Mouse (Mus musculus): ENCODE results near the gene Srrt. TPM values are rescaled to one million over a fixed set of nuclear protein-coding genes. Genes with fewer than 3 reads are reported as not detected.
A peak's percentile ranks its signal among the peaks of the same experiment; 100 is the strongest.

The Srrt gene
- polyA plus RNA-seq, 2 experiments: 50.2 to 93.4 TPM

DNA sequence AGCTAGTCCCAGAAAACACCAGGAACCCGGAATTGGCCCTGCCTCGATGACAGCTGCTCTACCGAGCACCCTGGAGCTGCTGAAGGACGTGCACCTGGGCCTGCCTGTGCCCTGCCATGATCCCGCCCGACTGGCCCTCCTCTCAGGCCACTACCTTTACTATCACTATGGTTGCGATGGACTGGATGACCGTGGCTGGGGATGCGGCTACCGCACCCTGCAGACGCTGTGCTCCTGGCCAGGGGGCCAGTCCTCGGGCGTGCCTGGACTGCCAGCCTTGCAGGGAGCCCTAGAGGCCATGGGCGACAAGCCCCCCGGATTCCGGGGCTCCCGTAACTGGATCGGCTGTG lies 12.8 kb downstream of the Srrt start:
- peak; percentile 14 for ATAC-seq (ENCODE audit: insufficient read depth)
- 10% methylated on average over 18 of the region's 18 CpGs for WGBS (ENCODE audit: insufficient replicate concordance)
- no peaks in the 10 kb centered on the region for H3K27me3 ChIP-seq (ENCODE audit: control insufficient read depth, insufficient read depth, low read length)
- H3K4me2 ChIP-seq (ENCODE audit: low read depth): peak overlapping the region; percentile 100
- TF ChIP-seq CTCF (IDR thresholded peaks at IDR 0.05; ENCODE audit: low read depth) (no peak), EP300 (IDR thresholded peaks at IDR 0.05; ENCODE audit: low read depth) (no peak)
- peaks cover 21 to 34% of the 10 kb centered on the region in 2 experiments for H3K4me1 ChIP-seq (replicated peaks; ENCODE audit: control insufficient read depth in 2 of 2, insufficient read depth in 2 of 2, low read length in 1 of 2)
- no peak for DNase-seq (ENCODE audit: low read depth in 3 of 3, low spot score in 3 of 3)
- peaks cover 46% of the 10 kb centered on the region for H3K36me3 ChIP-seq (replicated peaks; ENCODE audit: control insufficient read depth, insufficient read depth, low read depth)
- H3K27ac ChIP-seq: peak overlapping the region; percentile 99
- H3K4me3 ChIP-seq (ENCODE audit: insufficient read depth in 1 of 2, low read depth in 2 of 2, low read length in 2 of 2): peak overlapping the region; percentile 54 to 82
- H3K9me3 ChIP-seq (ENCODE audit: control insufficient read depth, low read length): no peaks in the 10 kb centered on the region
- H3K9ac ChIP-seq (replicated peaks): peak overlapping the region; percentile 73

DNA sequence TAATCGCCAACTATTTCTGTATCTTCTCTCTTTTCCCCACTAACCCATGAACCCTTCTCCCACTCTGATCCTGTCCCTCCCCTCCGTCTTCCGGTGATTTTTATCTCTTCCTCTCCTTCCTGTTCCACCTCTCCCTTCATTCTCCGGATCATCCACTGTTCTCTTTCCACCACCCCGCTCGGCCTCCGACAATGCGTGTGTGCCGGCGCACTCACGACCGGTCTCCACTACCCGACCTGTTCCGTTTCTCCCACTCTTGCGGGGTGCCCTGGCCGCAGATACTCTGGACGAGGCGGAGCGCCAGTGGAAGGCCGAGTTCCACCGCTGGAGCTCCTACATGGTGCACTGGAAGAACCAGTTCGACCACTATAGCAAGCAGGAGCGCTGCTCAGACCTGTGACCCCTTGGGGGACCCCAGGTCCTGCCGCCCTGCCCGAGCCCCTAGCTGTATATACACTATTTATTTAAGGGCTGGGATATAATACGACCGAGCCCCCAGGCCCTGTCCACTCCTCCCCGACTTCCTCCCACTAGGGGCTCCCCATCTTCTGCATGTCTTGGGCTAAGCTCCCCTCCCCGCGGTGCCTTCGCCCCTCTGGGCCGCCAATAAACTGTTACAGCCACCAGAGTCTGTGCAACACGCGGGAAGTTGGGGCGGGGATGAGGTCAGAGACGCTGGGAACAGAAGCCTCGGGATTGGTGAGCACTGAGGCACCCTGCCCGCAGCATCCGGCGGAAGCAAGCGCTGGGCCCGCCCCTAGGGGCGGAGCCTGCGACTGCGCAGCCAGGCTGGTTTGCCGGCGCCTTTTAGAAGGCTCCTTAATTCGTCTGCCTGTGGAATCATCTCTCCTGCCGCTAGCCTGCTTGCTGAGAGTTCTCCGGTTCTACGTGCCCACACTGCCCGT lies 13.4 kb downstream of the Srrt start, which contains the start of gene Ufsp1:
Ufsp1 (plus strand) TSS at position 791 of the 905 bp plus-strand sequence.
- Histone ChIP-seq H3K36me3 (replicated peaks; ENCODE audit: control insufficient read depth, insufficient read depth, low read depth) (peaks cover 40% of the 10 kb centered on the region), H3K4me1 (replicated peaks; ENCODE audit: control insufficient read depth in 2 of 2, insufficient read depth in 2 of 2, low read length in 1 of 2) (peaks cover 21 to 34% of the 10 kb centered on the region in 2 experiments)

DNA sequence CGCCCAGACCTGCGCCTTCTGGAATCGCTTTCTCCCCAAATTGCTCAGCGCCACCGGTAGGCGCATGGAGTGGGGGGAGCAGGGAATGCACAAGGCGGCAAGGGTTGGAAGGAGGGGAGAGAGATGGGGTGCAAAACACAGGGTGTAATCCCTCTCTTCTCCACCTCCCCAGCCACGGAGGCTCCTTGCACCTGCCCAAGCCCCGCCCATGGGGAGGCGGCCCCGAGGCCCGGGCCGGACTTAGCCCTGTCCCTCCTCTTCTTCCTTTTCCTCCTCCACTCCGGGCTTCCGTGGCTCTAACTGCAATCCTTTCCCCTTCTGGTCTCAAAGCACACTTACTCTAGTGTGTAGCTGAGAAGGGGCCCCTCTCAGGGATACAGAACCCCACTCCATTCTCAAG lies 14.2 kb downstream of the Srrt start:
- Histone ChIP-seq H3K27me3 (ENCODE audit: control insufficient read depth, insufficient read depth, low read length) (no peaks in the 10 kb centered on the region), H3K4me2 (ENCODE audit: low read depth) (peak overlapping the region; percentile 100), H3K27ac (peak overlapping the region; percentile 99), H3K9me3 (ENCODE audit: control insufficient read depth, low read length) (no peaks in the 10 kb centered on the region), H3K9ac (replicated peaks) (peak overlapping the region; percentile 89), H3K4me1 (replicated peaks; ENCODE audit: control insufficient read depth in 2 of 2, insufficient read depth in 2 of 2, low read length in 1 of 2) (peaks cover 21 to 34% of the 10 kb centered on the region in 2 experiments), H3K36me3 (replicated peaks; ENCODE audit: control insufficient read depth, insufficient read depth, low read depth) (peaks cover 32% of the 10 kb centered on the region), H3K4me3 (ENCODE audit: insufficient read depth in 1 of 2, low read depth in 2 of 2, low read length in 2 of 2) (peak overlapping the region; percentile 63 to 82)
- peak; percentile 24 for ATAC-seq (ENCODE audit: insufficient read depth)
- WGBS (ENCODE audit: insufficient replicate concordance): under 1% methylated on average over 15 of the region's 15 CpGs
- DNase-seq (ENCODE audit: low read depth in 3 of 3, low spot score in 3 of 3): peak; percentile 68 to 74 (median 70)
- TF ChIP-seq CTCF (IDR thresholded peaks at IDR 0.05; ENCODE audit: low read depth) (peak; percentile 39), EP300 (IDR thresholded peaks at IDR 0.05; ENCODE audit: low read depth) (no peak)

More for the DNA sequence above, 13.4 kb downstream of the Srrt start, which contains the start of gene Ufsp1:
- under 1% methylated on average over 52 of the region's 52 CpGs for WGBS (ENCODE audit: insufficient replicate concordance)
- Histone ChIP-seq H3K9ac (replicated peaks) (peak within 1 kb of the TSS; percentile 89), H3K9me3 (ENCODE audit: control insufficient read depth, low read length) (no peaks in the 10 kb centered on the region), H3K27ac (peak within 1 kb of the TSS; percentile 99), H3K4me2 (ENCODE audit: low read depth) (peak within 1 kb of the TSS; percentile 100), H3K27me3 (ENCODE audit: control insufficient read depth, insufficient read depth, low read length) (no peaks in the 10 kb centered on the region), H3K4me3 (ENCODE audit: insufficient read depth in 1 of 2, low read depth in 2 of 2, low read length in 2 of 2) (peak within 1 kb of the TSS; percentile 63 to 82)
- ATAC-seq (ENCODE audit: insufficient read depth) (peak; percentile 69), DNase-seq (ENCODE audit: low read depth in 3 of 3, low spot score in 3 of 3) (peak; percentile 89 to 91 (median 89))
- TF ChIP-seq CTCF (IDR thresholded peaks at IDR 0.05; ENCODE audit: low read depth) (0 out of 2 replicates have a peak, but pooled peaks have one; percentile 19), EP300 (IDR thresholded peaks at IDR 0.05; ENCODE audit: low read depth) (no peak; the same call in 1 of the 2 replicates)

DNA sequence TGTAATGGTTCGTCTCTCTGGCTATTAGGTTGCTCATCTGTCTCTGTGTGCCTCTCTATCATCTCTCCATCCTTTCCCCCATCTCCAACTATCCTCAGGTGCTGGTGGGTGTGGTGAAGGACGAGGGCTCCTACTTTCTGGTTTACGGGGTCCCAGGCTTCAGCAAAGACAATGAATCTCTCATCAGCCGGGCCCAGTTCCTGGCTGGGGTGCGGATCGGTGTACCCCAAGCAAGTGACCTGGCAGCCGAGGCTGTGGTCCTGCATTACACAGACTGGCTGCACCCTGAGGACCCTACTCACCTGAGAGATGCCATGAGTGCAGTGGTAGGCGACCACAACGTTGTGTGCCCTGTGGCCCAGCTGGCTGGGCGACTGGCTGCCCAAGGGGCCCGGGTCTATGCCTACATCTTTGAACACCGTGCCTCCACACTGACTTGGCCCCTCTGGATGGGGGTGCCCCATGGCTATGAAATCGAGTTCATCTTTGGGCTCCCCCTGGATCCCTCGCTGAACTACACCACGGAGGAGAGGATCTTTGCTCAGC lies 16.0 kb downstream of the Srrt start:
- H3K4me1 ChIP-seq (replicated peaks; ENCODE audit: control insufficient read depth in 2 of 2, insufficient read depth in 2 of 2, low read length in 1 of 2): peaks cover 28 to 45% of the 10 kb centered on the region in 2 experiments
- H3K27me3 ChIP-seq (ENCODE audit: control insufficient read depth, insufficient read depth, low read length): no peaks in the 10 kb centered on the region; the same call in 1 of the 2 replicates
- peak overlapping the region; percentile 99 for H3K27ac ChIP-seq
- ATAC-seq (ENCODE audit: insufficient read depth) (no peak), DNase-seq (ENCODE audit: low read depth in 3 of 3, low spot score in 3 of 3) (no peak)
- TF ChIP-seq CTCF (IDR thresholded peaks at IDR 0.05; ENCODE audit: low read depth) (no peak), EP300 (IDR thresholded peaks at IDR 0.05; ENCODE audit: low read depth) (no peak)
- peak overlapping the region; percentile 100 for H3K4me2 ChIP-seq (ENCODE audit: low read depth)
- H3K9me3 ChIP-seq (ENCODE audit: control insufficient read depth, low read length): no peaks in the 10 kb centered on the region
- H3K36me3 ChIP-seq (replicated peaks; ENCODE audit: control insufficient read depth, insufficient read depth, low read depth): peaks cover 14% of the 10 kb centered on the region
- H3K4me3 ChIP-seq (ENCODE audit: insufficient read depth in 1 of 2, low read depth in 2 of 2, low read length in 2 of 2): peak overlapping the region; percentile 64 to 82
- peak overlapping the region; percentile 71 for H3K9ac ChIP-seq (replicated peaks)
- WGBS (ENCODE audit: insufficient replicate concordance): 66% methylated on average over 15 of the region's 15 CpGs

DNA sequence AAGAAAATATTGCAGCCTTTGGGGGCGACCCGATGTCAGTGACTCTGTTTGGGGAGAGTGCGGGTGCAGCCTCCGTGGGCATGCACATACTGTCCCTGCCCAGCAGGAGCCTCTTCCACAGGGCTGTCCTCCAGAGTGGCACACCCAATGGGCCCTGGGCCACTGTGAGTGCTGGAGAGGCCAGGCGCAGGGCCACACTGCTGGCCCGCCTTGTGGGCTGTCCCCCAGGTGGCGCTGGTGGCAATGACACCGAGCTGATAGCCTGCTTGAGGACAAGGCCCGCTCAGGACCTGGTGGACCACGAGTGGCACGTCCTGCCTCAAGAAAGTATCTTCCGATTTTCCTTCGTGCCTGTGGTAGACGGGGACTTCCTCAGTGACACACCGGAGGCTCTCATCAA lies 16.8 kb downstream of the Srrt start:
- peak; percentile 99 for TF ChIP-seq CTCF (IDR thresholded peaks at IDR 0.05; ENCODE audit: low read depth)
- TF ChIP-seq EP300 (IDR thresholded peaks at IDR 0.05; ENCODE audit: low read depth): peak; percentile 66
- Histone ChIP-seq H3K9me3 (ENCODE audit: control insufficient read depth, low read length) (no peaks in the 10 kb centered on the region), H3K4me2 (ENCODE audit: low read depth) (peak overlapping the region; percentile 100), H3K27me3 (ENCODE audit: control insufficient read depth, insufficient read depth, low read length) (no peaks in the 10 kb centered on the region; the same call in 1 of the 2 replicates), H3K4me3 (ENCODE audit: insufficient read depth in 1 of 2, low read depth in 2 of 2, low read length in 2 of 2) (peak overlapping the region; percentile 82 to 91), H3K4me1 (replicated peaks; ENCODE audit: control insufficient read depth in 2 of 2, insufficient read depth in 2 of 2, low read length in 1 of 2) (peaks cover 28 to 46% of the 10 kb centered on the region in 2 experiments), H3K27ac (peak overlapping the region; percentile 99), H3K36me3 (replicated peaks; ENCODE audit: control insufficient read depth, insufficient read depth, low read depth) (peaks cover 6% of the 10 kb centered on the region), H3K9ac (replicated peaks) (peak overlapping the region; percentile 92)
- DNase-seq (ENCODE audit: low read depth in 3 of 3, low spot score in 3 of 3) (peak; percentile 81 to 85 (median 82)), ATAC-seq (ENCODE audit: insufficient read depth) (peak; percentile 60)
- WGBS (ENCODE audit: insufficient replicate concordance): 10% methylated on average over 15 of the region's 15 CpGs
